ENCODE assay signal across 17 mouse cellular contexts in genomic region chr2:156664993-156665518, GRCm38 (mm10). TPM values are rescaled to one million over a fixed set of nuclear protein-coding genes. Genes with fewer than 3 reads are reported as not detected.
DNase-seq lines count a peak whose midpoint lies in the region; ATAC-seq lines count a peak whose summit lies in the region.
"Had no signal": no experiment of that assay in that cellular context is flagged by ENCODE, and none has a peak within 500 bp of the region (broad histone marks: within the 10 kb centered on the region; RNA-seq: fewer than 3 reads in every experiment).

No protein-coding gene starts in this region.

- no peak overlapping the region for H3K9ac ChIP-seq in forebrain, embryonic 12.5 days
- no peak overlapping the region for H3K9ac ChIP-seq in liver, embryonic 16.5 days (ENCODE audit: low read depth, low read length)
- H3K9ac ChIP-seq in liver, embryonic 12.5 days: no peak overlapping the region
- H3K9ac ChIP-seq: embryonic facial prominence, embryonic 12.5 days; heart, embryonic 13.5 days had no signal

- H3K4me1 ChIP-seq in forebrain, embryonic 10.5 days: peaks cover 17% of the 10 kb centered on the region
- peaks cover 22% of the 10 kb centered on the region for H3K4me1 ChIP-seq in forebrain, embryonic 12.5 days
- H3K4me1 ChIP-seq in liver, embryonic 16.5 days (ENCODE audit: control insufficient read depth, low read depth, low read length): no peaks in the 10 kb centered on the region
- no peaks in the 10 kb centered on the region for H3K4me1 ChIP-seq in liver, embryonic 12.5 days
- H3K4me1 ChIP-seq: embryonic facial prominence, embryonic 12.5 days; heart, embryonic 13.5 days had no signal

- ATAC-seq in forebrain, embryonic 12.5 days (ENCODE audit: low FRiP score): no peak
- ATAC-seq in liver, embryonic 16.5 days (ENCODE audit: low read depth): 0 out of 2 replicates have a peak, but pooled peaks have one; percentile 19
- no peak for ATAC-seq in liver, embryonic 12.5 days
- 0 out of 2 replicates have a peak, but pooled peaks have one; percentile 37 for ATAC-seq in erythroid progenitor cell, adult 5-6 weeks (replicated peaks; ENCODE audit: low FRiP score, poor library complexity, severe bottlenecking)
- peak; percentile 55 for ATAC-seq in megakaryocyte-erythroid progenitor cell, adult 5-6 weeks (replicated peaks; ENCODE audit: low FRiP score, low TSS enrichment, poor library complexity, severe bottlenecking)
- ATAC-seq: Patski had no signal

- H3K27me3 ChIP-seq in forebrain, embryonic 10.5 days (ENCODE audit: poor library complexity, severe bottlenecking): 0 out of 2 replicates have a peak, but pooled peaks cover 9% of the 10 kb centered on the region
- no peaks in the 10 kb centered on the region for H3K27me3 ChIP-seq in forebrain, embryonic 12.5 days
- no peaks in the 10 kb centered on the region for H3K27me3 ChIP-seq in liver, embryonic 16.5 days (ENCODE audit: control insufficient read depth, insufficient read depth, low read depth, low read length)
- H3K27me3 ChIP-seq in liver, embryonic 12.5 days (replicated peaks): peaks cover 14% of the 10 kb centered on the region
- H3K27me3 ChIP-seq: embryonic facial prominence, embryonic 12.5 days had no signal

- 0 out of 2 replicates have a peak overlapping the region, but pooled peaks have one; percentile 5 for H3K27ac ChIP-seq in forebrain, embryonic 10.5 days
- no peak overlapping the region for H3K27ac ChIP-seq in forebrain, embryonic 12.5 days
- no peak overlapping the region for H3K27ac ChIP-seq in liver, embryonic 16.5 days (ENCODE audit: low read length)
- no peak overlapping the region for H3K27ac ChIP-seq in liver, embryonic 12.5 days
- H3K27ac ChIP-seq: embryonic facial prominence, embryonic 12.5 days; heart, embryonic 13.5 days had no signal

- no peaks in the 10 kb centered on the region for H3K36me3 ChIP-seq in forebrain, embryonic 10.5 days (replicated peaks)
- H3K36me3 ChIP-seq in forebrain, embryonic 12.5 days (replicated peaks): no peaks in the 10 kb centered on the region
- no peaks in the 10 kb centered on the region for H3K36me3 ChIP-seq in liver, embryonic 16.5 days (ENCODE audit: control insufficient read depth, insufficient read depth)
- H3K36me3 ChIP-seq in liver, embryonic 12.5 days: no peaks in the 10 kb centered on the region
- H3K36me3 ChIP-seq: embryonic facial prominence, embryonic 12.5 days; heart, embryonic 13.5 days had no signal

- no peak overlapping the region for H3K4me2 ChIP-seq in forebrain, embryonic 12.5 days
- no peak overlapping the region for H3K4me2 ChIP-seq in liver, embryonic 16.5 days (ENCODE audit: low read depth, low read length)
- no peak overlapping the region for H3K4me2 ChIP-seq in liver, embryonic 12.5 days
- H3K4me2 ChIP-seq: embryonic facial prominence, embryonic 12.5 days; heart, embryonic 13.5 days; midbrain, embryonic 11.5 days had no signal

- WGBS in forebrain, embryonic 10.5 days: 81% methylated on average over 8 of the region's 8 CpGs
- 89% methylated on average over 8 of the region's 8 CpGs for WGBS in forebrain, embryonic 12.5 days
- 43% methylated on average over 8 of the region's 8 CpGs for WGBS in liver, embryonic 16.5 days (ENCODE audit: insufficient replicate concordance)
- 44% methylated on average over 8 of the region's 8 CpGs for WGBS in liver, embryonic 12.5 days (ENCODE audit: insufficient replicate concordance)

- H3K9me3 ChIP-seq in forebrain, embryonic 10.5 days: no peaks in the 10 kb centered on the region
- no peaks in the 10 kb centered on the region for H3K9me3 ChIP-seq in forebrain, embryonic 12.5 days
- no peaks in the 10 kb centered on the region for H3K9me3 ChIP-seq in liver, embryonic 16.5 days (replicated peaks; ENCODE audit: control insufficient read depth, low read length)
- no peaks in the 10 kb centered on the region for H3K9me3 ChIP-seq in liver, embryonic 12.5 days (replicated peaks)
- H3K9me3 ChIP-seq: embryonic facial prominence, embryonic 12.5 days; heart, embryonic 13.5 days had no signal

- DNase-seq in forebrain, embryonic 10.5 days (ENCODE audit: extremely low spot score, low spot score): no peak
- DNase-seq in cerebellum, adult 9-10 months: no peak
- no peak for DNase-seq in cerebellum, postnatal 14 days
- DNase-seq: cerebellum, adult 8-10 months; gastrocnemius, postnatal 36 days; kidney, adult 11 months; kidney, postnatal 36 days; lung, adult 2 months had no signal

- no peak overlapping the region for H3K4me3 ChIP-seq in forebrain, embryonic 10.5 days
- no peak overlapping the region for H3K4me3 ChIP-seq in forebrain, embryonic 12.5 days (replicated peaks)
- H3K4me3 ChIP-seq in liver, embryonic 16.5 days (ENCODE audit: low read depth, low read length): no peak overlapping the region
- H3K4me3 ChIP-seq in liver, embryonic 12.5 days: no peak overlapping the region
- H3K4me3 ChIP-seq: embryonic facial prominence, embryonic 12.5 days; heart, embryonic 13.5 days had no signal

RNA-seq across cellular contexts. Expression of gene Dlgap4, which starts 51.6 kb away (rescaled TPM):
- 117 and 126 TPM in 2 replicates for polyA plus RNA-seq in forebrain, embryonic 10.5 days (2016; fragmentation: Nextera tagmentation; extraction: Ambion mirVana)
- polyA plus RNA-seq in forebrain, embryonic 12.5 days (2016; fragmentation: Nextera tagmentation; extraction: Ambion mirVana): 195 and 197 TPM in 2 replicates
- 9.9 and 10.1 TPM in 2 replicates for polyA plus RNA-seq in liver, embryonic 16.5 days (2015; fragmentation: Nextera tagmentation; extraction: Ambion mirVana)
- 24.5 and 28.7 TPM in 2 replicates for polyA plus RNA-seq in liver, embryonic 12.5 days (2016; fragmentation: Nextera tagmentation; extraction: Ambion mirVana)
- total RNA-seq in erythroid progenitor cell, adult 5-6 weeks (2015; ENCODE audit: low replicate concordance): 8.0 and 10.1 TPM in 2 replicates
- total RNA-seq in erythroid progenitor cell, adult 5-6 weeks (2017; ENCODE audit: low replicate concordance): 3.0 and 3.5 TPM in 2 replicates
- 9.0 and 23.4 TPM in 2 replicates for total RNA-seq in megakaryocyte-erythroid progenitor cell, adult 5-6 weeks (2014; fragmentation: Nextera tagmentation)
- total RNA-seq in megakaryocyte-erythroid progenitor cell, adult 5-6 weeks (2017): 4.0 and 10.9 TPM in 2 replicates

Comparison
In these comparisons a context has a peak if more than half of its experiments do, and no peak if none do; other contexts are left out.
1. ATAC-seq: peak in liver, embryonic 16.5 days (single experiment), erythroid progenitor cell, adult 5-6 weeks (single experiment) and megakaryocyte-erythroid progenitor cell, adult 5-6 weeks (single experiment); none in forebrain, embryonic 12.5 days (single experiment) and liver, embryonic 12.5 days (single experiment).